Mouse (Mus musculus): ENCODE results near the gene Htra1. TPM values are rescaled to one million over a fixed set of nuclear protein-coding genes. Genes with fewer than 3 reads are reported as not detected.

The Htra1 gene
- polyA plus RNA-seq, 1 experiment: 98.2 TPM

GRCm38 (mm10) chr7:130964686-130965085 is 28.8 kb downstream of the Htra1 start:
- no peak overlapping the region for H3K4me3 ChIP-seq (ENCODE audit: insufficient read depth, low read depth, low read length)
- H3K36me3 ChIP-seq (ENCODE audit: control insufficient read depth, insufficient read depth, low read length): no peaks in the 10 kb centered on the region
- H3K4me1 ChIP-seq (ENCODE audit: control insufficient read depth, insufficient read depth, low read length): peaks cover 17% of the 10 kb centered on the region; the same call in 1 of the 2 replicates
- peak; percentile 94 for DNase-seq
- 7% methylated on average over 5 of the region's 5 CpGs for WGBS
- TF ChIP-seq CTCF (conservative IDR thresholded peaks at IDR 0.05; ENCODE audit: insufficient read depth, insufficient read length, low read depth, low read length) (no peak), POLR2A (IDR thresholded peaks at IDR 0.05; ENCODE audit: low read depth, low read length) (no peak)
- no peak overlapping the region for H3K27ac ChIP-seq (ENCODE audit: insufficient read depth, low read depth, low read length)
- H3K27me3 ChIP-seq (replicated peaks; ENCODE audit: control insufficient read depth, insufficient read depth, low read length): no peaks in the 10 kb centered on the region

- WGBS: 89% methylated on average over 4 of the region's 4 CpGs
- no peak for DNase-seq
- Histone ChIP-seq H3K4me3 (ENCODE audit: insufficient read depth, low read depth, low read length) (no peak overlapping the region), H3K27ac (ENCODE audit: insufficient read depth, low read depth, low read length) (no peak overlapping the region), H3K27me3 (replicated peaks; ENCODE audit: control insufficient read depth, insufficient read depth, low read length) (no peaks in the 10 kb centered on the region), H3K36me3 (ENCODE audit: control insufficient read depth, insufficient read depth, low read length) (no peaks in the 10 kb centered on the region), H3K4me1 (ENCODE audit: control insufficient read depth, insufficient read depth, low read length) (peaks cover 12% of the 10 kb centered on the region; the same call in 1 of the 2 replicates)
- TF ChIP-seq CTCF (conservative IDR thresholded peaks at IDR 0.05; ENCODE audit: insufficient read depth, insufficient read length, low read depth, low read length): no peak
- TF ChIP-seq POLR2A (IDR thresholded peaks at IDR 0.05; ENCODE audit: low read depth, low read length): no peak
These were observed 29.5 kb downstream of the Htra1 start for GRCm38 (mm10) chr7:130965396-130965795.

DNA sequence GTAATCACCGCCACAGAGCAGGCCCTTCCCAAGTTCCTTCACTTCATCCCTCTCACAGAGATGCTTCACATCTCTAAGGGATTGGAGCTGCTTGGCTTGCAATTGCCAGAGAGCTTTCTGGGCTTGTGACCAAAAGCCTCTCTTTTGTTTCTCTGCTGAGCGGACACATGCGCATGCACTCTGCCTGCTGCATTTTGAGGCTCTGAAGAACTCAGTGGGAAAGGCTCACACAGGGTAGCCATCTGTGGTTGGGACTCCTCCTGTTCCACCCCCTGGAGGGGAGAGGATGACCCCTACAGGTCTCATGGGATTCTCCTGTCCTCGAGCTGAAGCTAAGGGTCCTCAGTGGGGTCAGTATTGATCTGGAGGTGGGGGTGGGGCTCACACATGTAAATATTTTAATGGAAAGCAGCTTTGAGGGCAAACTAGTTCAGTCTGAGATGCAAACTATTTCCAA is 30.0 kb downstream of the Htra1 start:
- DNase-seq: no peak
- TF ChIP-seq CTCF (conservative IDR thresholded peaks at IDR 0.05; ENCODE audit: insufficient read depth, insufficient read length, low read depth, low read length) (no peak), POLR2A (IDR thresholded peaks at IDR 0.05; ENCODE audit: low read depth, low read length) (no peak)

DNA sequence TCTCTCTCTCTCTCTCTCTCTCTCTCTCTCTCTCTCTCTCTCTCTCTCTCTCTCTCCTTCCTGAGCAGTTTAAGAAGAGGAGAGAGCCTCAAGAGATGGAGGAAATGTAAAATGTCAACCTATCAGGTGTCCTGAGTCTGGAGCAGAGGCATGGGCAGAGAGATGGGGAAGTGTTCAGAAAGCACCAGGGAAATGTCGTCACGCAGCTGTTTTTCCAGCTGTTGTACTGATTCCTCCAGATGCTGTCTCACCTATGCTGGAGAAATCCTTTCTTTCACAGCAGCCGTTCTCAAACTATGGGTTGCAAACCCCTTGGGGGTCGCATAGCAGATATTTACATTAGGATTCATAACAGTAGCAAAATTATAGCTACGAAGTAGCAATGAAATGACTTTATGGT is 30.5 kb downstream of the Htra1 start:
- DNase-seq: no peak
- 85% methylated on average over 5 of the region's 5 CpGs for WGBS
- Histone ChIP-seq H3K27me3 (replicated peaks; ENCODE audit: control insufficient read depth, insufficient read depth, low read length) (no peaks in the 10 kb centered on the region), H3K36me3 (ENCODE audit: control insufficient read depth, insufficient read depth, low read length) (no peaks in the 10 kb centered on the region), H3K4me3 (ENCODE audit: insufficient read depth, low read depth, low read length) (no peak overlapping the region), H3K4me1 (ENCODE audit: control insufficient read depth, insufficient read depth, low read length) (peaks cover 10% of the 10 kb centered on the region; the same call in 1 of the 2 replicates), H3K27ac (ENCODE audit: insufficient read depth, low read depth, low read length) (no peak overlapping the region)
- TF ChIP-seq CTCF (conservative IDR thresholded peaks at IDR 0.05; ENCODE audit: insufficient read depth, insufficient read length, low read depth, low read length): no peak
- no peak for TF ChIP-seq POLR2A (IDR thresholded peaks at IDR 0.05; ENCODE audit: low read depth, low read length)

More for the DNA sequence above, 30.0 kb downstream of the Htra1 start:
- WGBS: 60% methylated on average over 4 of the region's 4 CpGs
- no peaks in the 10 kb centered on the region for H3K36me3 ChIP-seq (ENCODE audit: control insufficient read depth, insufficient read depth, low read length)
- H3K27me3 ChIP-seq (replicated peaks; ENCODE audit: control insufficient read depth, insufficient read depth, low read length): no peaks in the 10 kb centered on the region
- no peak overlapping the region for H3K4me3 ChIP-seq (ENCODE audit: insufficient read depth, low read depth, low read length)
- peaks cover 10% of the 10 kb centered on the region; the same call in 1 of the 2 replicates for H3K4me1 ChIP-seq (ENCODE audit: control insufficient read depth, insufficient read depth, low read length)
- H3K27ac ChIP-seq (ENCODE audit: insufficient read depth, low read depth, low read length): no peak overlapping the region

DNA sequence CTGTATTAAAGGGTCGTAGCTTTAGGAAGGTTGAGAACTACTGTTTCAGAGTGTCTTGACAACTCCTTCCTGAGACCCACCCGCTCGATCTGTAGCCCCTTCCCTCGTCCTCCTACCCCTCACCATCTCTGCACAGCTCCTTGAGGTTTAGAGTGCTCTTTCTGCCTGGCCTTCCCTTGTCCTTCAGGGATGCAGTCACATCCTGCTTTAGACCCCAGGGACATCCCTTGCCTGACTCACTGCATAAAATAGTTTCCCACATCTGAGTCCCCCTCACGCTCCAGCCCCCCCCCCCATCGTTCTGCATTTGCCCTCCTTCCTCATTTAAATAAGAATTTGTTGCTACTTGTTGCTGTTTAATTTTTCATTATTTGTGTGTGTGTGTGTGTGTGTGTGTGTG is 31.0 kb downstream of the Htra1 start:
- Histone ChIP-seq H3K36me3 (ENCODE audit: control insufficient read depth, insufficient read depth, low read length) (no peaks in the 10 kb centered on the region), H3K4me1 (ENCODE audit: control insufficient read depth, insufficient read depth, low read length) (peaks cover 10% of the 10 kb centered on the region; the same call in 1 of the 2 replicates), H3K27ac (ENCODE audit: insufficient read depth, low read depth, low read length) (no peak overlapping the region), H3K27me3 (replicated peaks; ENCODE audit: control insufficient read depth, insufficient read depth, low read length) (no peaks in the 10 kb centered on the region), H3K4me3 (ENCODE audit: insufficient read depth, low read depth, low read length) (no peak overlapping the region)
- TF ChIP-seq CTCF (conservative IDR thresholded peaks at IDR 0.05; ENCODE audit: insufficient read depth, insufficient read length, low read depth, low read length): no peak
- no peak for TF ChIP-seq POLR2A (IDR thresholded peaks at IDR 0.05; ENCODE audit: low read depth, low read length)
- DNase-seq: no peak
- 72% methylated on average over 6 of the region's 6 CpGs for WGBS

DNA sequence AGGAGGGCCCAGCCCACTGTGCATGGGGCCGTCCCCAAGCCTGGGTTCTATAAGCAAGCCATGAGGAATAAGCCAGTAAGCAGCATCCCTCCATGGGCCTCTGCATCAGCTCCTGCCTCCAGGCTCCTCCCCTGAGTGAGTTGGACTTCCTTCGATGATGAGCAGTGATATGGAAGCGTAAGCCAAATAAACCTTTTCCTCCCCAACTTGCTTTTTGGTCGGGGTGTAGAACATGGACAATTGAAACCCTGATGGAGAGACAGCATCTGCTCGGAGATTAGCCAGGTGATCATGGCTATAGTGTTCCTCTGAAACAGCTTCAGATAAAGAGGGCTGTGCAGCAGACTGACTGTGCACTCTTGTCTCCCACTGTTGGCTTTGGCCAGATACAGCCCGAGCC is 32.0 kb downstream of the Htra1 start:
- H3K27me3 ChIP-seq (replicated peaks; ENCODE audit: control insufficient read depth, insufficient read depth, low read length): no peaks in the 10 kb centered on the region
- WGBS: 90% methylated on average over 6 of the region's 6 CpGs
- no peak for DNase-seq
- peaks cover 10% of the 10 kb centered on the region; the same call in 1 of the 2 replicates for H3K4me1 ChIP-seq (ENCODE audit: control insufficient read depth, insufficient read depth, low read length)
- no peak for TF ChIP-seq CTCF (conservative IDR thresholded peaks at IDR 0.05; ENCODE audit: insufficient read depth, insufficient read length, low read depth, low read length)
- no peak for TF ChIP-seq POLR2A (IDR thresholded peaks at IDR 0.05; ENCODE audit: low read depth, low read length)
- H3K27ac ChIP-seq (ENCODE audit: insufficient read depth, low read depth, low read length): no peak overlapping the region
- no peaks in the 10 kb centered on the region for H3K36me3 ChIP-seq (ENCODE audit: control insufficient read depth, insufficient read depth, low read length)
- H3K4me3 ChIP-seq (ENCODE audit: insufficient read depth, low read depth, low read length): no peak overlapping the region

DNA sequence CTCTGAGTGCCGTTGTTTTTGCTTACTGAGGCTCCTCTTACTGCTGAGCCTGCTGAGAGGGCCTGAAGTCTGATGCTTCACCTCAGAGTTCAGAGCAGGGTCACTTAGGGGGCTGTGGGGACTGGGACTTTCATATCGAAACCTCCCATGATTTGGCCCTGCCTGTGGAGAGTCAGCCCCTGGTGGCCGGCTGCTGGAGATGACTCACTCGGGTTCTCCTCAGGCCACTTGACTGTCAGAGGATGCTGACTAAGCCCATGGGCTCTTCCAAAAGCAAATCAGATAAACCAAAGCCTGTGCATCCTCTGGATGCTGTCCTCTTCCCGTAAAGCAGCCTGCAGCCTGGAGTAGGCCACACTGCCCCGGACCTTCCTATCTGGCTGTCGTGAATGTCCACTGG is 32.6 kb downstream of the Htra1 start:
- Histone ChIP-seq H3K27ac (ENCODE audit: insufficient read depth, low read depth, low read length) (no peak overlapping the region), H3K4me3 (ENCODE audit: insufficient read depth, low read depth, low read length) (no peak overlapping the region), H3K4me1 (ENCODE audit: control insufficient read depth, insufficient read depth, low read length) (peaks cover 10% of the 10 kb centered on the region; the same call in 1 of the 2 replicates), H3K27me3 (replicated peaks; ENCODE audit: control insufficient read depth, insufficient read depth, low read length) (no peaks in the 10 kb centered on the region), H3K36me3 (ENCODE audit: control insufficient read depth, insufficient read depth, low read length) (no peaks in the 10 kb centered on the region; the same call in 1 of the 2 replicates)
- 59% methylated on average over 7 of the region's 7 CpGs for WGBS
- TF ChIP-seq POLR2A (IDR thresholded peaks at IDR 0.05; ENCODE audit: low read depth, low read length) (no peak), CTCF (conservative IDR thresholded peaks at IDR 0.05; ENCODE audit: insufficient read depth, insufficient read length, low read depth, low read length) (0 out of 2 replicates have a peak, but pooled peaks have one; percentile 4)
- DNase-seq: peak; percentile 23
